Mouse (Mus musculus): ENCODE results near the gene Llgl2.
A peak's percentile ranks its signal among the peaks of the same experiment; 100 is the strongest.

Gene Llgl2

GRCm38 (mm10) chr11:115881002-115881401, 57.2 kb downstream of the Llgl2 start:
- no peak for DNase-seq

- DNase-seq: no peak
Measured at GRCm38 (mm10) chr11:115883251-115883650, 59.4 kb downstream of the Llgl2 start.

GRCm38 (mm10) chr11:115884361-115884760, 60.5 kb downstream of the Llgl2 start:
- no peak for DNase-seq

GRCm38 (mm10) chr11:115885281-115885680, 61.4 kb downstream of the Llgl2 start:
- no peak for DNase-seq

- DNase-seq: no peak
Measured at GRCm38 (mm10) chr11:115886446-115886845, 62.6 kb downstream of the Llgl2 start.

GRCm38 (mm10) chr11:115888020-115888419, 64.2 kb downstream of the Llgl2 start:
- no peak for DNase-seq

- DNase-seq: no peak
Measured at GRCm38 (mm10) chr11:115889159-115889558, 65.3 kb downstream of the Llgl2 start.

- no peak for DNase-seq
Measured at GRCm38 (mm10) chr11:115892213-115892612, 68.4 kb downstream of the Llgl2 start.

GRCm38 (mm10) chr11:115893071-115893470, 69.2 kb downstream of the Llgl2 start:
- DNase-seq: no peak

- DNase-seq: no peak
Measured at GRCm38 (mm10) chr11:115894755-115895520, 71.1 kb downstream of the Llgl2 start.

- DNase-seq: no peak
Measured at GRCm38 (mm10) chr11:115898446-115898845, 74.6 kb downstream of the Llgl2 start.

- DNase-seq: peak; percentile 62
Measured at GRCm38 (mm10) chr11:115898886-115899285, 75.0 kb downstream of the Llgl2 start.

GRCm38 (mm10) chr11:115899486-115900266, 75.8 kb downstream of the Llgl2 start, which contains the start of gene Smim5:
Gene Smim5 (plus strand): TSS chr11:115899966.
- DNase-seq: no peak

- DNase-seq: no peak
Measured at GRCm38 (mm10) chr11:115900561-115901337, 76.9 kb downstream of the Llgl2 start.

- no peak for DNase-seq
Measured at GRCm38 (mm10) chr11:115901338-115902161, 77.7 kb downstream of the Llgl2 start.

GRCm38 (mm10) chr11:115902177-115902576, 78.3 kb downstream of the Llgl2 start:
- DNase-seq: no peak

- DNase-seq: no peak
Measured at GRCm38 (mm10) chr11:115902831-115903230, 79.0 kb downstream of the Llgl2 start.

GRCm38 (mm10) chr11:115903384-115904230, 79.8 kb downstream of the Llgl2 start:
- no peak for DNase-seq

GRCm38 (mm10) chr11:115904231-115904955, 80.5 kb downstream of the Llgl2 start:
- DNase-seq: no peak

Measured in right cerebral cortex, postnatal 4 days (tissue).